Comparison of ENCODE assay signal across 1 mouse cellular context in the genomic region with DNA sequence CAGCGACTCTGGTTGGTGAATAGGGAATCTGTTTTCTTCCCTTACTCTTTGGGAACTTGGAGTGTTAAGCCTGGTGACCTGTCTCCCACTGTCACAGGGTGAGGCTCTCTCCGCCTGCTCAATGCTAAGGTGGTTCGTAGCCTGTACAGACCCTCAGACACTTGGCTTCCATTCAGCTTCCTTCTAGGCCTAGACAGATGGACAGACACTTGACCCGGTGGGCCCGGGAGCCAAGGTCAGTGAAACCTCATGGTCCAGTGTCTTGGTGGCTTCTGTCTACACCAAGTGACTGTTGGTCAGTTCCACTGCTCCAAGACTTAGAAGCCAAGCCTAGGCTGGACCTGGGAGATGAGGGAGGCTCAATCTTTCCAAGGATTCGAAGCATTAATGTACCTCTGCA.
TF ChIP-seq lines count a peak whose summit lies in the region.

No protein-coding gene starts in this region.

TF ChIP-seq in CH12.LX, 34 proteins besides CTCF, POLR2A, EP300 and RAD21 (continued from another document):
- TF ChIP-seq SIN3A (IDR thresholded peaks at IDR 0.05; ENCODE audit: low read length) (no peak), KAT2A (IDR thresholded peaks at IDR 0.05; ENCODE audit: insufficient replicate concordance, low read length) (no peak), ZC3H11A (IDR thresholded peaks at IDR 0.05; ENCODE audit: low read depth, low read length) (no peak), NELFE (IDR thresholded peaks at IDR 0.05; ENCODE audit: low read depth, low read length) (no peak), GABPA (IDR thresholded peaks at IDR 0.05; ENCODE audit: insufficient replicate concordance, low read depth, low read length) (no peak)
TF ChIP-seq in CH12.LX: peak in this region for 0.
